Mouse (Mus musculus): ENCODE data around the gene Ttc5. TPM values are rescaled to one million over a fixed set of nuclear protein-coding genes. Genes with fewer than 3 reads are reported as not detected.
A peak's percentile ranks its signal among the peaks of the same experiment; 100 is the strongest.
"Not testable (repeated sequence)": the region's sequence is repeated elsewhere in the genome, so short reads cannot be mapped to it uniquely, and the experiment has no call there.

Gene Ttc5
- polyA plus RNA-seq, 1 experiment from 2014 or later = 88.7 TPM

- no peaks in the 10 kb centered on the region for H3K9me3 ChIP-seq (replicated peaks; ENCODE audit: control insufficient read depth, low read length)
- H3K9ac ChIP-seq (replicated peaks; ENCODE audit: low read length) = peak within 1 kb of the TSS; percentile 72
- peak within 1 kb of the TSS; percentile 70 for H3K27ac ChIP-seq (replicated peaks; ENCODE audit: low read depth, low read length)
- H3K36me3 ChIP-seq (replicated peaks; ENCODE audit: control insufficient read depth, insufficient read depth, low read depth, low read length) = no peaks in the 10 kb centered on the region
- peak within 1 kb of the TSS; percentile 47 for H3K4me2 ChIP-seq (ENCODE audit: low read depth, low read length)
- no peaks in the 10 kb centered on the region for H3K27me3 ChIP-seq (ENCODE audit: control insufficient read depth, insufficient read depth, low read length)
- H3K4me3 ChIP-seq (ENCODE audit: low read depth, low read length) = peak within 1 kb of the TSS; percentile 47
- peak; percentile 100 for ATAC-seq (replicated peaks; ENCODE audit: insufficient number of reproducible peaks, low FRiP score, low TSS enrichment, low read depth)
- H3K4me1 ChIP-seq (ENCODE audit: control insufficient read depth, insufficient read depth, low read length) = no peaks in the 10 kb centered on the region
- peak; percentile 98 for DNase-seq (ENCODE audit: low spot score)
- under 1% methylated on average over 42 of the region's 42 CpGs for WGBS
These were observed 22.3 kb upstream of the Ttc5 start, which contains the start of the genes Ccnb1ip1 and Parp2 for GRCm38 (mm10) chr14:50807487-50808072. Gene Ccnb1ip1 (minus strand): TSS chr14:50807732. Gene Parp2 (plus strand): TSS chr14:50807841.

GRCm38 (mm10) chr14:50806469-50806868 is 21.1 kb upstream of the Ttc5 start:
- not testable (repeated sequence) for DNase-seq (ENCODE audit: low spot score); H3K27me3 ChIP-seq (ENCODE audit: control insufficient read depth, insufficient read depth, low read length); H3K4me1 ChIP-seq (ENCODE audit: control insufficient read depth, insufficient read depth, low read length); H3K4me2 ChIP-seq (ENCODE audit: low read depth, low read length); H3K4me3 ChIP-seq (ENCODE audit: low read depth, low read length); H3K27ac ChIP-seq (replicated peaks; ENCODE audit: low read depth, low read length); ATAC-seq (replicated peaks; ENCODE audit: insufficient number of reproducible peaks, low FRiP score, low TSS enrichment, low read depth); H3K36me3 ChIP-seq (replicated peaks; ENCODE audit: control insufficient read depth, insufficient read depth, low read depth, low read length); H3K9ac ChIP-seq (replicated peaks; ENCODE audit: low read length); H3K9me3 ChIP-seq (replicated peaks; ENCODE audit: control insufficient read depth, low read length)
- 88% methylated on average over 5 of the region's 5 CpGs for WGBS

- DNase-seq (ENCODE audit: low spot score) (no peak), ATAC-seq (replicated peaks; ENCODE audit: insufficient number of reproducible peaks, low FRiP score, low TSS enrichment, low read depth) (no peak)
- Histone ChIP-seq H3K27me3 (ENCODE audit: control insufficient read depth, insufficient read depth, low read length) (no peaks in the 10 kb centered on the region), H3K9me3 (replicated peaks; ENCODE audit: control insufficient read depth, low read length) (no peaks in the 10 kb centered on the region), H3K27ac (replicated peaks; ENCODE audit: low read depth, low read length) (no peak overlapping the region), H3K4me2 (ENCODE audit: low read depth, low read length) (no peak overlapping the region), H3K9ac (replicated peaks; ENCODE audit: low read length) (no peak overlapping the region), H3K4me3 (ENCODE audit: low read depth, low read length) (no peak overlapping the region), H3K4me1 (ENCODE audit: control insufficient read depth, insufficient read depth, low read length) (no peaks in the 10 kb centered on the region), H3K36me3 (replicated peaks; ENCODE audit: control insufficient read depth, insufficient read depth, low read depth, low read length) (no peaks in the 10 kb centered on the region)
- 69% methylated on average over 13 of the region's 13 CpGs for WGBS
These were observed 19.4 kb upstream of the Ttc5 start for GRCm38 (mm10) chr14:50804683-50805082.

GRCm38 (mm10) chr14:50802843-50803562 is 17.7 kb upstream of the Ttc5 start:
- Histone ChIP-seq H3K9ac (replicated peaks; ENCODE audit: low read length) (no peak overlapping the region), H3K4me3 (ENCODE audit: low read depth, low read length) (no peak overlapping the region), H3K4me2 (ENCODE audit: low read depth, low read length) (no peak overlapping the region), H3K9me3 (replicated peaks; ENCODE audit: control insufficient read depth, low read length) (no peaks in the 10 kb centered on the region), H3K36me3 (replicated peaks; ENCODE audit: control insufficient read depth, insufficient read depth, low read depth, low read length) (no peaks in the 10 kb centered on the region), H3K27ac (replicated peaks; ENCODE audit: low read depth, low read length) (no peak overlapping the region), H3K27me3 (ENCODE audit: control insufficient read depth, insufficient read depth, low read length) (no peaks in the 10 kb centered on the region), H3K4me1 (ENCODE audit: control insufficient read depth, insufficient read depth, low read length) (no peaks in the 10 kb centered on the region)
- 64% methylated on average over 4 of the region's 4 CpGs for WGBS
- ATAC-seq (replicated peaks; ENCODE audit: insufficient number of reproducible peaks, low FRiP score, low TSS enrichment, low read depth) (no peak), DNase-seq (ENCODE audit: low spot score) (peak; percentile 40)

GRCm38 (mm10) chr14:50802441-50802840 is 17.1 kb upstream of the Ttc5 start:
- no peak overlapping the region for H3K27ac ChIP-seq (replicated peaks; ENCODE audit: low read depth, low read length)
- no peak overlapping the region for H3K9ac ChIP-seq (replicated peaks; ENCODE audit: low read length)
- H3K36me3 ChIP-seq (replicated peaks; ENCODE audit: control insufficient read depth, insufficient read depth, low read depth, low read length) = no peaks in the 10 kb centered on the region
- WGBS = 85% methylated on average over 6 of the region's 6 CpGs
- no peaks in the 10 kb centered on the region for H3K4me1 ChIP-seq (ENCODE audit: control insufficient read depth, insufficient read depth, low read length)
- no peak overlapping the region for H3K4me2 ChIP-seq (ENCODE audit: low read depth, low read length)
- H3K4me3 ChIP-seq (ENCODE audit: low read depth, low read length) = no peak overlapping the region
- no peaks in the 10 kb centered on the region for H3K27me3 ChIP-seq (ENCODE audit: control insufficient read depth, insufficient read depth, low read length)
- no peaks in the 10 kb centered on the region for H3K9me3 ChIP-seq (replicated peaks; ENCODE audit: control insufficient read depth, low read length)
- ATAC-seq (replicated peaks; ENCODE audit: insufficient number of reproducible peaks, low FRiP score, low TSS enrichment, low read depth) (no peak), DNase-seq (ENCODE audit: low spot score) (no peak)

- H3K4me1 ChIP-seq (ENCODE audit: control insufficient read depth, insufficient read depth, low read length) = no peaks in the 10 kb centered on the region
- no peak overlapping the region for H3K27ac ChIP-seq (replicated peaks; ENCODE audit: low read depth, low read length)
- ATAC-seq (replicated peaks; ENCODE audit: insufficient number of reproducible peaks, low FRiP score, low TSS enrichment, low read depth) (no peak), DNase-seq (ENCODE audit: low spot score) (peak; percentile 81)
- H3K36me3 ChIP-seq (replicated peaks; ENCODE audit: control insufficient read depth, insufficient read depth, low read depth, low read length) = no peaks in the 10 kb centered on the region
- no peak overlapping the region for H3K9ac ChIP-seq (replicated peaks; ENCODE audit: low read length)
- 2% methylated on average over 3 of the region's 3 CpGs for WGBS
- no peaks in the 10 kb centered on the region for H3K9me3 ChIP-seq (replicated peaks; ENCODE audit: control insufficient read depth, low read length)
- no peak overlapping the region for H3K4me3 ChIP-seq (ENCODE audit: low read depth, low read length)
- H3K4me2 ChIP-seq (ENCODE audit: low read depth, low read length) = no peak overlapping the region
- H3K27me3 ChIP-seq (ENCODE audit: control insufficient read depth, insufficient read depth, low read length) = no peaks in the 10 kb centered on the region
These were observed 14.4 kb upstream of the Ttc5 start for GRCm38 (mm10) chr14:50799502-50800259.

GRCm38 (mm10) chr14:50798512-50798911 is 13.2 kb upstream of the Ttc5 start:
- Histone ChIP-seq H3K36me3 (replicated peaks; ENCODE audit: control insufficient read depth, insufficient read depth, low read depth, low read length) (no peaks in the 10 kb centered on the region), H3K27me3 (ENCODE audit: control insufficient read depth, insufficient read depth, low read length) (no peaks in the 10 kb centered on the region), H3K27ac (replicated peaks; ENCODE audit: low read depth, low read length) (no peak overlapping the region), H3K4me2 (ENCODE audit: low read depth, low read length) (no peak overlapping the region), H3K4me1 (ENCODE audit: control insufficient read depth, insufficient read depth, low read length) (no peaks in the 10 kb centered on the region), H3K9me3 (replicated peaks; ENCODE audit: control insufficient read depth, low read length) (no peaks in the 10 kb centered on the region), H3K4me3 (ENCODE audit: low read depth, low read length) (no peak overlapping the region), H3K9ac (replicated peaks; ENCODE audit: low read length) (no peak overlapping the region)
- ATAC-seq (replicated peaks; ENCODE audit: insufficient number of reproducible peaks, low FRiP score, low TSS enrichment, low read depth) (no peak), DNase-seq (ENCODE audit: low spot score) (peak; percentile 24)
- WGBS = 46% methylated on average over 2 of the region's 2 CpGs

GRCm38 (mm10) chr14:50796464-50796863 is 11.1 kb upstream of the Ttc5 start:
- H3K4me1 ChIP-seq (ENCODE audit: control insufficient read depth, insufficient read depth, low read length) = no peaks in the 10 kb centered on the region
- no peaks in the 10 kb centered on the region for H3K27me3 ChIP-seq (ENCODE audit: control insufficient read depth, insufficient read depth, low read length)
- no peaks in the 10 kb centered on the region for H3K36me3 ChIP-seq (replicated peaks; ENCODE audit: control insufficient read depth, insufficient read depth, low read depth, low read length)
- H3K4me2 ChIP-seq (ENCODE audit: low read depth, low read length) = no peak overlapping the region
- DNase-seq (ENCODE audit: low spot score) = no peak
- 81% methylated on average over 1 of the region's 1 CpGs for WGBS
- ATAC-seq (replicated peaks; ENCODE audit: insufficient number of reproducible peaks, low FRiP score, low TSS enrichment, low read depth) = no peak
- H3K9me3 ChIP-seq (replicated peaks; ENCODE audit: control insufficient read depth, low read length) = no peaks in the 10 kb centered on the region
- H3K4me3 ChIP-seq (ENCODE audit: low read depth, low read length) = no peak overlapping the region
- H3K9ac ChIP-seq (replicated peaks; ENCODE audit: low read length) = no peak overlapping the region
- no peak overlapping the region for H3K27ac ChIP-seq (replicated peaks; ENCODE audit: low read depth, low read length)

Measured in embryonic facial prominence, embryonic 11.5 days (tissue).